Mouse (Mus musculus) forebrain, embryonic 13.5 days (tissue): ENCODE data around the gene Sept9. TPM values are rescaled to one million over a fixed set of nuclear protein-coding genes. Genes with fewer than 3 reads are reported as not detected.
A peak's percentile ranks its signal among the peaks of the same experiment; 100 is the strongest.

Experiments used
- ATAC-seq: fragments of 200-750 bp; cut with Nextera tagmentation; 2 replicates; pipeline ENCODE4 v1.8.0; 2017
- H3K27ac ChIP-seq: fragments of 300-500 bp; sonication (generic); 2 replicates; pipeline ENCODE4 v1.5.1; 2015; ENCODE audit warnings: inconsistent platforms, mild to moderate bottlenecking, moderate library complexity
- H3K27me3 ChIP-seq: fragments of 300-500 bp; sonication (generic); 2 replicates; pipeline ENCODE4 v1.6.1; 2015; ENCODE audit warnings: mild to moderate bottlenecking, inconsistent platforms
- H3K36me3 ChIP-seq: fragments of 300-500 bp; sonication (generic); 2 replicates; pipeline ENCODE4 v1.6.1; 2015; ENCODE audit warnings: mild to moderate bottlenecking, inconsistent platforms; ENCODE audit not compliant: poor library complexity, severe bottlenecking
- H3K4me1 ChIP-seq: fragments of 300-500 bp; sonication (generic); 2 replicates; pipeline ENCODE4 v1.6.1; 2015; ENCODE audit warnings: inconsistent platforms
- H3K4me2 ChIP-seq: fragments of 300-500 bp; sonication (generic); 2 replicates; pipeline ENCODE4 v1.6.1; 2015; ENCODE audit warnings: inconsistent platforms, mild to moderate bottlenecking, moderate library complexity
- H3K4me3 ChIP-seq: fragments of 300-500 bp; sonication (generic); 2 replicates; pipeline ENCODE4 v1.5.1; 2015; ENCODE audit warnings: mild to moderate bottlenecking, inconsistent platforms
- H3K9ac ChIP-seq: fragments of 300-500 bp; sonication (generic); 2 replicates; pipeline ENCODE4 v1.6.1; 2015; ENCODE audit warnings: mild to moderate bottlenecking, inconsistent platforms
- H3K9me3 ChIP-seq: fragments of 300-500 bp; sonication (generic); replicated peaks from 2 replicates; pipeline ENCODE4 v1.6.1; 2016; ENCODE audit warnings: inconsistent platforms
- WGBS: fragments of 180-500 bp; shearing (Covaris S2); methylation state at CpG from one replicate; pipeline ENCODE4 v1.1.7; 2015; 5-methylcytosine and 5-hydroxymethylcytosine counted together
- polyA plus RNA-seq: library from polyadenylated mRNA; unstranded; fragments of >200 nt; fragmentation: Nextera tagmentation; extraction: Ambion mirVana; gene quantifications from 2 replicates; pipeline ENCODE4 v1.2.1, GENCODE M21; 2015

Gene Sept9
- polyA plus RNA-seq, 1 experiment from 2014 or later: 142 TPM

- WGBS: under 1% methylated on average over 28 of the region's 28 CpGs
- H3K27me3 ChIP-seq: peaks cover 25% of the 10 kb centered on the region; the same call in 1 of the 2 replicates
Measured at GRCm38 (mm10) chr11:117407651-117408441, 208.4 kb downstream of the Sept9 start.

DNA sequence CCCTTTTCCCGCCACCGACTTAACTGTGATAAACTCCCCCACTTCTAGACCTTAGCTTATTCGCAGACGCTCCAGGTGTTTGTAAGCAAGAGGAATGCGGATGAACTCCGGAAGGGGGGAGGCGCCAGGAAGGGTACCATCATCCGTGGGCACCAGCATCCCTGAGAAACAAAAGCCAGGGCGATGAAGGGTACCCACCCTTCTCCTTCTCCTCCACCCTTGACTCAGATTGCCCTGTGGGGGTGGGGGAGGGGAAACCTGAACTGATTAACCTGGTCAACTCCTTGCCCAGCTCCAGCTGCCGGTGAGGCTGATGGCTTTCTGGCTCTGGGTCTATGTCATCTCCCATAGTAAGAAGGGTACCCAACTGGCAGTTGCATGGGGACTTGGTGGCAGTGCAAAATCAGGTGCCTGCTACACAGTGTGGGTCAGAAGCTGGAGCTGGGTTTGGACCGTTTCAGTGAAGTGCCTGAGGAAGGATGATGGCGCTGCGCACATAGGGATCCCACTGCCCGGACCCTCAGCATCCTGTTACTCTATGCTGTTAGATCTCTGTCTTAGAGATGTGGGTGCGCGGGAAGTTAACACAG lies 209.1 kb downstream of the Sept9 start:
- H3K4me2 ChIP-seq: peak overlapping the region; percentile 69
- H3K4me3 ChIP-seq: peak overlapping the region; percentile 36
- no peaks in the 10 kb centered on the region for H3K36me3 ChIP-seq
- peaks cover 69% of the 10 kb centered on the region for H3K4me1 ChIP-seq
- H3K27ac ChIP-seq: peak overlapping the region; percentile 99
- H3K27me3 ChIP-seq: peaks cover 26% of the 10 kb centered on the region
- H3K9ac ChIP-seq: peak overlapping the region; percentile 70; the same call in 1 of the 2 replicates
- H3K9me3 ChIP-seq: no peaks in the 10 kb centered on the region; the same call in 1 of the 2 replicates
- ATAC-seq: peak; percentile 20
- 5% methylated on average over 16 of the region's 16 CpGs for WGBS

More at GRCm38 (mm10) chr11:117407651-117408441, 208.4 kb downstream of the Sept9 start:
- no peaks in the 10 kb centered on the region for H3K36me3 ChIP-seq
- peak overlapping the region; percentile 36 for H3K4me3 ChIP-seq
- peaks cover 64% of the 10 kb centered on the region for H3K4me1 ChIP-seq
- no peaks in the 10 kb centered on the region; the same call in 1 of the 2 replicates for H3K9me3 ChIP-seq
- peak; percentile 82 for ATAC-seq
- peak overlapping the region; percentile 70 for H3K9ac ChIP-seq
- peak overlapping the region; percentile 69 for H3K4me2 ChIP-seq
- H3K27ac ChIP-seq: peak overlapping the region; percentile 99

- H3K27ac ChIP-seq: peak overlapping the region; percentile 99
- H3K36me3 ChIP-seq: no peaks in the 10 kb centered on the region
- WGBS: 62% methylated on average over 11 of the region's 11 CpGs
- H3K4me1 ChIP-seq: peaks cover 70% of the 10 kb centered on the region
- no peak for ATAC-seq
- no peaks in the 10 kb centered on the region; the same call in 1 of the 2 replicates for H3K9me3 ChIP-seq
- peaks cover 33% of the 10 kb centered on the region for H3K27me3 ChIP-seq
- peak overlapping the region; percentile 70 for H3K9ac ChIP-seq
- H3K4me2 ChIP-seq: peak overlapping the region; percentile 69; the same call in 1 of the 2 replicates
- no peak overlapping the region for H3K4me3 ChIP-seq
Measured at GRCm38 (mm10) chr11:117409331-117409730, 209.9 kb downstream of the Sept9 start.

DNA sequence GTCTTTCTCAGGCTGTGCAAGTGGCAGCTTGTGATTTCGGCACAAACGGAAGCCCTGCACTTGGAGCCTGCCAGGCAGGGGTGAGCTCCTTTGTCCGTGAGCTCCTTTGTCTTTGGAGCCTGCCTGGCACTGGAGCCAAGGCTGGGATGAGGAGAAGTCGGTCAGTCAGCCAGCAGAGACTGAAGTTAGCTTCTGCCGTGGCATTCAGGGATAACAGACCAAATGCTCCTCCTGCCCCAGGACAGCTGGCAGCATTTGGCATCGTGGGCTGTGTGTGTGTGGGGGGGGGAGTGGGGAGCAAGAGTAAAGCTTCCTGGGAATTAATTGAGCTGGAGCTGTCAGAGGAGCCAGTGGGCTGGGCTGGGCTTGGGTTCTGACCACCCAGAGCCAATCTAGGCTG lies 210.6 kb downstream of the Sept9 start:
- peaks cover 71% of the 10 kb centered on the region for H3K4me1 ChIP-seq
- WGBS: 0% methylated on average over 6 of the region's 6 CpGs
- H3K4me3 ChIP-seq: no peak overlapping the region
- no peaks in the 10 kb centered on the region for H3K36me3 ChIP-seq
- peak overlapping the region; percentile 99 for H3K27ac ChIP-seq
- H3K9me3 ChIP-seq: no peaks in the 10 kb centered on the region; the same call in 1 of the 2 replicates
- peak overlapping the region; percentile 69 for H3K4me2 ChIP-seq
- peaks cover 33% of the 10 kb centered on the region for H3K27me3 ChIP-seq
- H3K9ac ChIP-seq: peak overlapping the region; percentile 70
- peak; percentile 50 for ATAC-seq

DNA sequence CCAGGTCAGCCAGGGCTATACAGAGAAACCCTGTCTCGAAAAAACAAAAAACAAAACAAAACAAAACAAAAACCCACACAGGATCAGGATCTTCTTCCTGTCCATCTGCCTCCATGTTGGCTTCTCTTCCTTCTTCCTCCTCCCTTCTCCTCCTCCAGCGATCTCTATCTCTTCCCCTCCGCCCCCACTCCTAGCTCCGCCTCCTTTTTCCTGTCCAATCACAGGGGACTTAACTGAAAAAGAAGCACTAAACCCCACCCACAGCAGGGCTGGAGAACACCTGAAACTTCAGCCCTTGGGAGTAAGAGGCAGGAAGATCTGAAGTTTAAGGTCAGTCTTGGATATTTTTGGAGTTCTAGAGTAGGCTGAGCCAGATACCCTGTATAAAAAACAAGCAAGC lies 212.2 kb downstream of the Sept9 start:
- no peak for ATAC-seq
- H3K4me1 ChIP-seq: peaks cover 71% of the 10 kb centered on the region
- no peaks in the 10 kb centered on the region for H3K36me3 ChIP-seq
- H3K27ac ChIP-seq: no peak overlapping the region
- no peak overlapping the region for H3K4me2 ChIP-seq
- peaks cover 33% of the 10 kb centered on the region for H3K27me3 ChIP-seq
- no peaks in the 10 kb centered on the region; the same call in 1 of the 2 replicates for H3K9me3 ChIP-seq
- H3K9ac ChIP-seq: no peak overlapping the region
- WGBS: 86% methylated on average over 4 of the region's 4 CpGs
- H3K4me3 ChIP-seq: no peak overlapping the region

Other genes starting within 250 kb of the Sept9 start
- gene Sec14l1, start 84.5 kb upstream of the Sept9 start, polyA plus RNA-seq: 60.3 and 62.1 TPM in 2 replicates